Mouse (Mus musculus) thymus, postnatal 4 days (tissue): ENCODE data around the gene Rpl15.
A peak's percentile ranks its signal among the peaks of the same experiment; 100 is the strongest.
"Not testable (repeated sequence)": the region's sequence is repeated elsewhere in the genome, so short reads cannot be mapped to it uniquely, and the experiment has no call there.

ENCODE experiments used
- DNase-seq: peaks from one replicate; pipeline ENCODE4 v3.0.0; 2021

Gene Rpl15

DNA sequence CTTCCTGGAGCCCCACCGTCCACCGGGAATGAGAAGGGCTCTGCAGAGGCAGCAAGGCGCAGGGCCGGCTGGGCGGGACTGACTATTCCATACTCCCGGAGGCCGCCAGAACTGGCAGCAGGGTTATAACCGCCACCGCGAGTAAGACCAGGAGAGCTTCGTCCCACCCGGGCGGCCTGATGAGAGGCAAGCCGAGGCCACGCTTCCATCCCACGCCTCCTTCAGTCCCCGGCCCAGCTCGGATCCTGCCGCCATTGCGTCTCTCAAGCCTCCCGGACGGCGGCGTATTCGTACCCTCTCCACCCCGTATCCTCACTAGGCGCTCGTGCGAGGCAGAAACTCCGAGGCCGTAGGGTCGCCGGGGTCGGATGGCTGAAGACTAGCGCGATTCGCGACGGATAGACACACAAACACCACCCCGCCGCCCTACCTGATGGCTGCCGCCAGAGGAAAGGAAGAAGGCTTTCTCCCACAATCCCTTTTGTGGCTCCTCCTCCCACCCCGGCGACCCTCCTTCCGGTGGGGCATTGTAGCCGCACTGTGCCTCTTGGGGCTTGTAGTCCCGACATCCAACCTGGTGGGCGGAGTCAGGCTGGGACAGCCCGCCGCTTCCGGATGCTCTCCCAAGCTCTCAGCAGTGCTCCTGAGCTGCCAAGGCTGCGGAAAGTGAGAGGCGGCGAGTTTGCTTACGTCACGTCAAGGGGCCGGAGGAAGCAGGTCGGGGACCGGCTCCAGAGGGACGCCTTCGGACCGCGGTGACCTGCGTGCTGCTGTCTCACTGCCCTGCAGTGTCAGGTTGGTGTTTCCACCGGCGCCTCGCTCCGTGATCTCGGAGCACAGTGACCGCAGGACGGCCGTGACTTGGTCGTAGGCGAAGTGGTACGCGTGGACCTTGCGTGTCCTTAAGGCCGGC, at the start of gene Rpl15, which contains the start of gene Nkiras1:
TSS of gene Rpl15 (minus strand) at position 863 of the 913 bp plus-strand sequence.
TSS of gene Nkiras1 (plus strand) at position 608 of the 913 bp plus-strand sequence.
- peak; percentile 98 for DNase-seq

DNA sequence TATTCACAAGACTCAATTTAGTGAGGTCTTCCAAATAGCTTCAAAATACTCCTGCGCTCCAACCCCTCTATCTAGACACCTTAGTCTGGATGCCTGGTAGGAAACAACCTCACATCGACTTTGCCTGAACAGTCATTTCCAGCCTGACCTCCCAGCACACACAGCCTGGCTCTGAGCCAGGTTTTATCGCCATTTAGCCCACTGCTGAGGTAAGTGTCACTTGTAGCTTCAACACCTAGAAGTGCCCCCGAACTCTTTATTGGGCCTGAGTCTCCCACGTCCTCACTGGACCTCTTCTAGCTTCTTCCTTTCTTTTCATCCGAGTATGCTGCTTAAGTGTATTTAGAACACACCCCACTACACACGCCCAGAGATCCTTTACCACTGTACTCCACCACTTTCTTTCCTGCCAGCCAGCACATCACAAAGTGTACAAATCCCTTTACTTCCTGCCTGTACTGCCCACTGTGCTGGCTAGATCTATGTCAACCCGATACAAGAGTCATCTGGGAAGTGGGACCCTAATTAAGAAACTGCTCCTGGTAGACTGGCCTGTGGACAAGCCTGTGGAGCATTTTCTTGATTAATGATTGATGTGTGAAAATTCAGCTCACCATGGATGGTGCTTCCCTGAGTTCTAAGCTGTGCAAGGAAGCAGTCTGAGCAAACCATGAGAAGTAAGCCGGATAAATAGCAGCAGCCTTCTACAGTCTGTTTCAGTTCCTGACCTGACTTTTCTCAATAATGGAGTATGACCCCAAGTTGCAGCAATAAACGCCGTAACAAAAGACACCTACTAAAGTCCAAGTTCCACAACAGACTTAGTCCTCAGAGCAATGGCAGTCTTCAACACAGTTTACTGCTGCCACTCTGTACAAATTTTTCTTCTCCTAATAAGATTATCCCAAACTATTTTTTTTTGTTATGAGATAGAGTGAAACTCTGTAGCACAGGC, 46.5 kb upstream of the Rpl15 start:
- no peak for DNase-seq

DNA sequence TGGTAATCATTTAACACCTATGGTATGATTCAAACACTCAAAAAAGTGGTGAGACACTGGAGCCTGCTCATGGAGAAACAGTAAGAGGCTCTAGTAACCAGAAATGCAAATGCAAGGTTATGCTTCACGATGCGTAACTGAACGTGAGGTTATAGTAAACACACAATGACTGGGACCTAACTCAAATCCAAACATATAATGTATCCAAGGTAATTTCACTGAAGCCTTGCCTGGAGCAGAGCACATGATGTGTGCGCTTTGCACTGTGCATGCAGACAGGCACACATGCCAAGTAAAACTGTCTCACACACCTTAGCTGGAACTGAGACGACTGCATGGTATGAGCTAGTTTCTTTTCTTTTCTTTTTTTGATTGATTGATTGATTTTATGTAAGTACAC, 33.0 kb upstream of the Rpl15 start:
- DNase-seq, result no peak

DNA sequence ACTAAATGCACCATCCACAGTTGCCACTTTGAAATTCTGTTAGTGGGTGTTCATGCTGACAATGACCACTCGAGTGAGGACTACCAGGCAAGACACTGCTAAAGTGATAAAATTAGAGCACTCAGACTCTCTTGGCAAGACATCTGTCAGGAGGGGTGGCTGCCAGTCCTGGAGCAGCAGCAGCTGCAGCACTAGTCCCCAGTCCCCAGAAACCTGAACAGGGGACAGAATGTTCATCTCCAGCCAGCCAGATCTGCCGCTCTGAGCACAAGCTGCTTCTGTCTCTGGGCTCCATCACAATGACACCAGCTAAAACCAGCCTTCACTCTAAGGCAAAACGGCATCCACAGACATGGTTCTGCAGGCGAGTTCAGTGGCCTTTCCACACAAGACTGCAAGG, 32.1 kb upstream of the Rpl15 start:
- DNase-seq, result peak; percentile 27

DNA sequence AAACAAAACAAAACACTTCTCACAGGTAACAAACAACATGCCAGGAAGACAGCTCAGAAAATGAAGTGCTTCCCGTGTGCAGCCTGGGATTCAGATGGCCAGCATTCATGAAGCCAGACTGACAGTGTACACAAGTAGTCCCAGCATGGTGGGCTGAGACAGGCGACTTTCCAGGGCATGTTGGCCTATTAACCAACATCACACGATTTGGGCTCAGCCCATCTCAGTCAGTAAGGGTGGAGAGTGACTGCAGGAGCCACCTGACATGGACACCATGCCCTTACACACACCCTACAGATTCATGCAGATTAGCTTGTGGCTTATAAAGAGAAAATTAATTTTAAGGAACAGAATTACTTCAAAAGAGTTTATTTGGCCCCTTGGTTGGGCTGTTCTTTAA, 31.6 kb upstream of the Rpl15 start:
- DNase-seq, result no peak

DNA sequence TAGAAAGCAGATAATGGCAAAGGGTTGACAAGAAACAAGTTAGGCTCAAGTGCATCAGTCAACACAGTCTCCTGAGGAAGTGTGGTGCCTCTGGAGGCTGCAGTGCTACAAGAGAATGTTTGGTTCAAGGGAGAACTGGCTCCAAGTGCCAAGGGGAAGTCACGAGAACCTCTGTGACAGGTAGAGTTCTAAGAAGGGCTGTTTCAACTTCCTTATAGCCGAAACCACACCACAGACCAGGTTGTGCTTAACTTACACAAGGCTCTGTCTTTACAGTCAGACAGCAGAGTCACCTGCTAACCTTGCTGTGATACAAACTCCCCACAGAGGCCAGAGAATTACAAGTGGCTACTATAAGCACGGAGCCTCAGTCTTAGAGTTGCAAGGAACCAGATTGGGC, 30.4 kb upstream of the Rpl15 start:
- peak; percentile 25 for DNase-seq

DNA sequence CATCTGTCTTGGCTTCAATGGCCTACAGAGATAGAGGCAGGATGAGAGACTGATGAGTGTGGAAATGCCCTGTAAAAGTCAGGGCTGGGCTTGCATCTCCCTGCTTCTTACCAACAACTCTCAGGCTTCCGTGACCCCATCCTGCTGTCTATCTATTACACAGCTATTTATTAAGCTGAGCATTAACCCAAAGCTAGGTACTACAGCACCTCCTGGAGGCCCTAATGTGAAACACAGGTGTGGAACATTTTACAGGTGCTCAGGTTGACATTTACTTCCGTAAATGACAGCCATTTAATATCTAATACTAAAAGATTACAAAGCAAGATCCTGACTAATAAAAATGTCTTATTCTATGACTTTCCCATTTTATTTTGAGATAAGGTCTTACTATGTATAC, 29.5 kb upstream of the Rpl15 start:
- DNase-seq, result no peak

DNA sequence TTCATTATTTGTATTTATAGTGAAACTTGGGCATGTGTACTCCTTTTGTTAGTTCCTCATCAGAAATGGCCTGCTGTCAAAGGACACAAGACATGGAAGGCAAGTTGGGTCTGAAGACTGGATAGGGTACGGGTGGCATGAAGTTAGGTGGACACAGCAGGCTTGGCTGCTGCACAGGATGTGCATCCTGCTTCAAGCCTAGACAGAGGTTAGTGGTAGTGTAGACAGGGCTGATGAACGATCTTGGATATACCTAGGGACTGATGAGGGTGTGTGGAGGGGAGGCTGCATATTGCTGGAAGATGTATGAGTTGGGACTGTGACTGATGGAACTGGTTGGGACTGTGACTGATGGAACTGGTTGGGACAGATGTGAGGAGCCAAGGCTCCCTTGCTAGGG, 27.7 kb upstream of the Rpl15 start:
- DNase-seq, result no peak

DNA sequence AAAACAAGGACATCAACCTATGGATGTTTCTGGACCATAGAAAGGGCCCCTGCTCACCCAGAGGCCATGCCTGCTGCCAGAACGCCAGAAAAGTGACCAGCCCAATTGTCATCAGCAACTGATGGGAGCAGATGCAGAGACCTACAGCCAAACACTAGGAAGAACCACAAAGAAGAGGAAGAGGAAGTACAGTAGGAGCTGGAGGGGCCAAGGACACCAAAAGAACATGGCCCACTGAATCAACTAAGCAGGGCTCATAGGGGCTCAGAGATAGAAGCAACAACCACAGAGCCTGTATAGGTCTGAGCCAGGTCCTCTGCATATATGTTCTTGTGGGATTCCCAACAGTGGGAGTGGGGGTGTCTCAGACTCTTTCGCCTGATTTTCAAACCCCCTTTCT, 26.2 kb upstream of the Rpl15 start:
- DNase-seq, result no peak

DNA sequence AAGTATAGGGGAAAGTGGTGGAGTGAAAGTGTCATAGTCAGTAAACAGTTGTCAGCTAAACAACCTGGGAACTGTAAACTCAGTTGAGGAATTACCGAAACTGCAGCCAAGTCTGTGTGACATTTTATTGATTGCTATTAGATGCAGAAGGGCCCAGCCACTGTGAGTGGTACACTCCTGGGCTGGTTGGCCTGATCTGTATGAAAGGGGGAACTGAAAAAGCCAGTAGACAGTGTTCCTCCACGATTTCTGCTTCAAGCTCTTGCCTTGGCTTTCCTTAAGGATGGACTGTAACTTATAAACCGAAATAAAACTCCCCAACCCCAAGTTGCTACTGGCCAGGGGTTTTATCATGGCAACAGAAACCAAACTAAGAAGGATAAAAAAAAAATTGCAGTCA, 21.4 kb upstream of the Rpl15 start:
- no peak for DNase-seq

DNA sequence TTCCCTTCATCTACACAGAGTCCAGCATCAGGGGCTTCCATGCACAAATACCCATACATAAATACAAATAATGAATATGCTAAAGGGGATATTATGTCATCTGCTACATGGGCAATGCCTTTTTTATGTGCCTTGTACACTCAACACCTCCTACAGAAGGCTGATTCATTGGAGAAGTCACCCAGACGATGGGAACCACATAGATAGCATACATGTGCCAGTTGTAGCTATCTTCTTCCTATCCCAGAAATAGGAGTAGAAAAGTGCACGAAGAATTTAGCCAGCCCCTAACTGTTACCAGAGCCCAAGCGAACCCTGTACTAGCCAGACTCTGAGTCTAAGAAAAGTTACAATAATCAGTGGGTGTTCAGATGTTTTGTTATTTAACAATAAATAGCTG, 20.9 kb upstream of the Rpl15 start:
- DNase-seq, result no peak

DNA sequence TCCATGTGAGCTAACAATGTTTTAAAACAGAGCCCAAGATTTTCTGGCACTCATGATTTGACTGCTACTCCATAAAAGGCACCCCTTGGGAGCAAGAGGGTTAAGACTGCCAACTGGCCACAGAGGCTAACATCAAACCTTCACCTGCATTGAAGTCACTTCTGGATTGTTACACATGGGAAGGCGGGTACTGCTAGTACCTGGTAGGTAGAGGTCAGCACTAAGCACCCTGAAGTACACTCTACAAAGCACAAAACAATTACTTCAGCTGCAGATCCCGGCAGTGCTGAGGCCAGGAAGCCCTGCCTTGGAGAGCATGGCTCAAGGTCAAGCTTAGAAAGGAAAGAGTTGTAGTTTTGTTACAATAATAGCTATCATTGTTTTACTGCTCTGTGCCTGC, 16.2 kb upstream of the Rpl15 start:
- DNase-seq, result no peak

DNA sequence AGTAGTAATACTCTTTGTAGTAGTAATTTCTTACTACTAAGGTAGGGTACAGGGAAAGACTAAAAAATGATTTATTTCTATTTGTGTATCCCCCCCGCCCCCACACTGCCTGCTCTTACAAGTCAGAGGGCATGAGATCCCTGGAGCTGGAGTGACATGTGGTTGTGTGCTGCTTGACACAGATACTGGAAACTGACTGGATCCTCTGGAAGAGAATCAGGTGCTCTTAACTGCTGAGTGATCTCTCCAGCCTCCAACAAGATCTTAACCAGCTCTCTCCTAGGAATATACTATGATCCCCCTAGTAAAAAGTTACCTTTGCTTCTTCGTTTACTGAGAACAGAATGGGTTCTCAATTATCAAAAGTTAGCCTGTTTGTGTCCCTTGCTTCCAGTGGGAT, 15.2 kb upstream of the Rpl15 start:
- DNase-seq, result no peak

DNA sequence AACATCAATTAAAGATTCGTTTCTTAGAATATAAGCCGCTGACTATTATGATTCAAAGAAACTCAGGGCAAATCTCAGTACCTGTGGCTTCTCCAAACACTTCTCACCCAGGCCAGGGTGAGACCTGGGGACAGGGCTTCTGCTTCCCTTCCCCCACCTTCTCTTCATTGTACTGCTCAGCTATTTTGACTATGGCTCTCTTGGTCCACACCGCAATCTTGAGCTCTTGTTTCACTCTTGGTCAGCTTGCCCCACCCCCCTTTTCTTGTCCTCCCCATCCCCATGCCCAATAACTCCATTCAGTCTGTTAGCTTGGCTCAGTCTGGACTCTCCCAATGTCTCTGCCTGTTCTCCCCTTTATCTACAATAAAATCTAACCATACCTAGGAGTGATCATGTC, 14.3 kb upstream of the Rpl15 start:
- no peak for DNase-seq

DNA sequence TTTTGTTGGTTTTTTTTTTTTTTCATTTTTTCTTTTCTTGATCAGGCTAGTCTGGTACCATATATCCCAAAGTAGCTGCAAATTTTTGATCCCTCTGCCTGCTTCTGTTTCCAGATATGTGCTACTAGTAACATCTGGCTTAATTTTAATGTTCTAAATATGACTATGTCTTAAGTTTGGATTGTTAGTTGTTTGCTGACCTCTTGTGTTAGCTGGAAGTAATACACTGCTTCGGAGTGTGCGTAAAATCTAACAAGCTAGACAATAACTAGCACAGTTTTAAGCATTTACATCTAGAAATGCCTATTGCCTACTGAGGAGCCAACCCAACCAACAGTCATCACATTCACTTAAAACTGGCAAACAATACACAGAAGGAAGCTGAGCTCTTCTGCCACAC, 13.4 kb upstream of the Rpl15 start:
- DNase-seq, result no peak

DNA sequence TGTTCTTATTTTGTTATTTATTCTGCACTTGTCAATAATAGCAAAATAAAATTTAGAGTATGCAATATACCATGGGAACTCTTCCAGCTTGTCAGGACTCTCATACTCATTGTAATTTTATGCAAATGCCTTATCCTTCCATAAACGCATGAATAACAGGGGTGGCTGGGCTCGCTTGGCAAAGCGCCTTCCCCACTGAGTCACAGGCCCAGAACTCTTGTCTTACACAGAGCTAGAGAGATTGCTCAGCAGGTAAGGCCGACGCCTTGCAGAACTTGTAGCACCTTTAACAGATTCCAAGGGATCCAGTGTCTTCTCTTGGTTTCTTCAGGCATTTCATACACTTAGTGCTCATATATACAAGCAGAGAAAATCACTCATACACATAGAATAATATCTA, 9.2 kb upstream of the Rpl15 start:
- no peak for DNase-seq

DNA sequence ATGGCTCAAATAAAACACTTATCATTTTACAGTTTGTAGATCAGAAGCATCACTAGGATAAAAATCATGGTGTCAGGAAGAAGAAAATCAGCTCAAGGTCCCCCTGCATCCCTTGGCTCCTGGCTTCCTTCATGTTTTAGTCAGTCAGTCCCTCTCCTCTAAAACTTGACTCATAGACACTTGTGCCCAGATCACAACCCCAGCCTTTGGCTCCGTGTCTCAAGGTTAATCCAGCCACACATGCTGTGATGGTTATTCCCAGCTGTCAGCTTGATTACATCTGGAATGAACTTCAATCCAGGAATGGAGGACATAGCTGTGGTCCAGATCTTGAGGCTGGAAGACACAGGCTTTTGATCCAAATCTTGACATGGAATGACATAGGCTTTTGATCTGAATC, 3.3 kb upstream of the Rpl15 start:
- no peak for DNase-seq

DNA sequence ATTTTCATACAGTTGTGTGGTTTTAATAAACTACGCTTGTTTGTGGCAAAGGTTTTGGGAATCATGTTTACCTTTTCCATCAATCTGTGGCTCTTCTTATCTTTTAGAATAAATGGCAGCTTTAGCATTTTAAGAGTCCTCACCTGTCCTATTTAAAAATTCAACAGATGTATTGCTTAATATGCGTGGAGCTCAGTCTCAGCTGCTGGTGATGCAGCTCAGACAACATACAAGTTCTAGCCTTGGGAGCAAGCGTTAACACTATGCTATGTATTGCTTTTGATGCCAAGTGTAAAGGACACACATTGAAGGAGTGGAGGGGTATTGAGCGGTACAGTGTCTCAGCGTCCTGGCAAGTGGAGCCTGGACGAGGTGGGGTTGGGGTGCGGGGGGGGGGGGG, 475 bp upstream of the Rpl15 start:
- DNase-seq, result peak; percentile 14

DNA sequence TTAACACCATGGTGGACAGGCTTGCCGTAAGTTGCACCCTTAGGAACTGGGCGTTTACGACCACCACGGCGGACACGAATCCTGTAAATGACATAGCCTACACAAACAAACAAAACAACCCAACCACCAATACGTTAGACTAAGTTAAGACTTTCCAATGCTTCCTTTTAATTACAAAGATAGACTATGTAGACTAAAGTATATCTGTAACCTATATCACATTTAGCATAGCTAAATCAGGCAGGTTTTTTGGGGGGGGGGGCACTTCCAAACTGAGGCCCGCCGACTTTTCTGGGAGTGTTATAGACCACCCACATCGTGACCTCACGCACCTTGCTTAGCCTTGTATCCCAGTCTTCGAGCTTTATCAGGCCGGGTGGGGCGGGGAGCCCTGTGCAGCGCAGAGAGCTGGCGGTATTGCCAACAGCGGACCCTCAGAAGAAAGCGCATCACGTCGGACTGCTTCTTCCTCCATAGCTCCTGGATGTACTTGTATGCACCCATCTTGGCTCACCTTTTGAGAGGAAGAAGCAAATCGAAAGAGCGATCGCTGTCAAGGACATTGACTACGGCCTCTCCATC, 1.2 kb downstream of the Rpl15 start:
- DNase-seq, result not testable (repeated sequence)

DNA sequence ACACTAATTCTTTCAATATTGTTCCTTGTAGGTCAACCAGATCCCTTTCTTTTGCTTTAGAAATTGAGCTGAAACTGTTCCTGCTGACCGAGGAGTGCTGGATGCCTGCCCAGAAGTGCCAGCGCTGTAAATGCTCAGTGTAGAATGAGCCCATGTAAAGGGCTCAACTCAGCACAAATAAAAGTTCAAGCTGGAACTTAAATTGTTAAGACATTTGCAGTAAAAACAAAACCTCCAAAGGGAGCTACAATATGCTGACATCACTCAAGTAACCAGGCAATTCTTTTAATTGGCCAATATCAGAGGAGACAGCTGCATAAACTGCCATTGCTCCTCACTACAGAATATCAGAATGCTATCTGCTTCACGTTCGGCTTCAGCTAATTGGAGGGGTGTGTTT, 7.8 kb downstream of the Rpl15 start:
- DNase-seq, result no peak

DNA sequence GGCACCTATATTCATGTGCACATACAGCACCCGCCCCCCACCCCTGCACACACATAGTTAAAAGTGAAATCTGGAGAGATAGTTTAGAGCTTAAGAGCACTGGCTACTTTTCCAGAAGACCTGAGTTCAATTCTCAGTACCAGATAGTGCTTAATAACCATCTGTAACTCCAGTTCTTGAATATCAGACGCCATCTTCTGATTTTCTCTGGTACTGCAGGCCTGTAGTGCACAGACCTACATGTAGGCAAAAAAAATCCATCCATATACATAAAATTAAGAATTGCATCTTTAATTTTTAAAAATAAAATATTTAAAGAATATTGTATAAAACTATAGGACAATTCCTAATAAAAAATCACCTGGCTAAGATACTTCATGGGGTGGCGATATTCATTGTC, 10.0 kb downstream of the Rpl15 start:
- no peak for DNase-seq

DNA sequence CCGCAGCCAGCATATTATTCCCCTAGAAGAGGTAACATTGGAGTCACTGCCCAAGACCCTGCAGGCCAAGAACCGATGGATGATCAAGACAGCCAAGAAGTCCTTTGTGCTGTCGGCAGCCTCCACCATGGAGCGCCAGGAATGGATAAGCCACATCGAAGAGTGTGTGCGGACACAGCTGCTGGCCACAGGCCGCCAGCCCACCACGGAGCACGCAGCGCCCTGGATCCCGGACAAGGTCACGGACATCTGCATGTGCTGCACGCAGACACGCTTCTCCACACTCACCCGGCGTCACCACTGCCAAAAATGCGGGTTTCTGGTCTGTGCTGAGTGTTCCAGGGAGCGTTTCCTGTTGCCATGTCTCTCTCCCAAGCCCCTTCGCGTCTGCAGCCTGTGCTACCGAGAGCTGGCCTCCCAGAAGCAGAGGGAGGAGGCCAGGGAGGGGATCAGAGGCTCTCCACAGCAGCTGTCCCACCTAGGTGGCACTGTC, 28.5 kb downstream of the Rpl15 start:
- no peak for DNase-seq

DNA sequence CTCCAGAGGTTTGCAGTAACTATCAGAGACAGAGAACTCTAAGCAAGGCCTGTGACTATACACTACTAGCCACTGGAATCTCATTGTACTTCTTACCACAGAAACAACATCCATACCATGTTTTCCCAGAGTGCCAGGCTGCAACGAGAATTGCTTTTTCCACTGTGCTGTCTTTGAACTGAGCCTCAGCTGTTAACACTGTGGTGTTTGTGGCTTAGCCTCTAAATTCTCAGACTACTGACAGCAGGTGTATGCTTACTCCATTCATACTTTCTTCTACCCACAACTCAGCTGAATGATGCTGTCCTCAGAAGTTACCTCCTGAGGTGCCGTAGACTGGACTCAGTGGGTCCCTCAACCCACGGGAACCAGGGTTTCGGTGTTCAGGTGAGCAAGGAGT, 29.4 kb downstream of the Rpl15 start:
- peak; percentile 20 for DNase-seq
